Mouse (Mus musculus) E14TG2a.4 (cell line): ENCODE data around the gene H2-Q6.
"Not testable (repeated sequence)": the region's sequence is repeated elsewhere in the genome, so short reads cannot be mapped to it uniquely, and the experiment has no call there.

ENCODE experiments used
- CTCF ChIP-seq: conservative IDR thresholded peaks from 2 replicates; pipeline ENCODE4 v1.5.1; 2014; ENCODE audit warnings: low read length
- POU5F1 ChIP-seq: IDR thresholded peaks from 2 replicates; pipeline ENCODE4 v1.6.1; 2014; ENCODE audit warnings: low read length, borderline replicate concordance

DNA sequence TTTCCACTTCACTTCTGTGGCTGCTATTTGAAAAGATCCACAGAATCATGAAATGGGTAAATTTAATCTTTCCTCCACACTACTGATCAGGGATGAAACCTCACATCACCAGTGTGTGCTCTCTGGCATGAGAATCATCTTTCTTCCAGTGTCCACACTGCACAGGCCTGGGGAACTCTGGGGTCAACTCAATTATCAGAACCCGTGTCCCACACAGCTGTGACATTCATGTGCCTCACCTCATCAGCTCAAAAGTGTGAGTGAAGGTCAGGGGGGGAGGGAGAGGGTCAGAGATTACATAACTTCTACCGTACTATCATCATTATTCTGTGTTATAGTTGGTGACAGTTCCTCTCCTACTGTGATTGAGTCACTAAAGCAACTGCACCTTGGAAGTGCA, 32.0 kb upstream of the H2-Q6 start:
- TF ChIP-seq CTCF, POU5F1: not testable (repeated sequence)
